Mouse (Mus musculus): ENCODE results near the gene Cop1.
"Not testable (repeated sequence)": the region's sequence is repeated elsewhere in the genome, so short reads cannot be mapped to it uniquely, and the experiment has no call there.

Cop1 gene

GRCm38 (mm10) chr1:159231781-159232571, at the start of gene Cop1:
TSS of gene Cop1 (plus strand) at chr1:159232320.
- in situ Hi-C loops (cut with MboI, MseI), result not testable (repeated sequence)

GRCm38 (mm10) chr1:159186741-159187140, 45.4 kb upstream of the Cop1 start:
- in situ Hi-C loops (cut with MboI, MseI), result no loop called here

- in situ Hi-C loops (cut with MboI, MseI), result no loop called here
These were observed 33.5 kb upstream of the Cop1 start for GRCm38 (mm10) chr1:159198603-159199002.

GRCm38 (mm10) chr1:159199606-159200005, 32.5 kb upstream of the Cop1 start:
- in situ Hi-C loops (cut with MboI, MseI), result no loop called here

- in situ Hi-C loops (cut with MboI, MseI), result no loop called here
These were observed 30.9 kb upstream of the Cop1 start for GRCm38 (mm10) chr1:159201220-159201619.

- in situ Hi-C loops (cut with MboI, MseI), result no loop called here
These were observed 20.4 kb upstream of the Cop1 start for GRCm38 (mm10) chr1:159211711-159212110.

GRCm38 (mm10) chr1:159217437-159217836, 14.7 kb upstream of the Cop1 start:
- in situ Hi-C loops (cut with MboI, MseI), result no loop called here

GRCm38 (mm10) chr1:159222046-159222445, 10.1 kb upstream of the Cop1 start:
- in situ Hi-C loops (cut with MboI, MseI), result no loop called here

GRCm38 (mm10) chr1:159225064-159225824, 6.9 kb upstream of the Cop1 start:
- in situ Hi-C loops (cut with MboI, MseI), result no loop called here

- in situ Hi-C loops (cut with MboI, MseI), result not testable (repeated sequence)
These were observed 597 bp downstream of the Cop1 start for GRCm38 (mm10) chr1:159232572-159233261.

- in situ Hi-C loops (cut with MboI, MseI), result no loop called here
These were observed 1.3 kb downstream of the Cop1 start for GRCm38 (mm10) chr1:159233426-159233825.

- in situ Hi-C loops (cut with MboI, MseI), result no loop called here
These were observed 2.4 kb downstream of the Cop1 start for GRCm38 (mm10) chr1:159234496-159234895.

- in situ Hi-C loops (cut with MboI, MseI), result no loop called here
These were observed 3.6 kb downstream of the Cop1 start for GRCm38 (mm10) chr1:159235674-159236073.

- in situ Hi-C loops (cut with MboI, MseI), result no loop called here
These were observed 6.0 kb downstream of the Cop1 start for GRCm38 (mm10) chr1:159238147-159238546.

GRCm38 (mm10) chr1:159250320-159250719, 18.2 kb downstream of the Cop1 start:
- in situ Hi-C loops (cut with MboI, MseI), result no loop called here

GRCm38 (mm10) chr1:159253078-159253477, 21.0 kb downstream of the Cop1 start:
- in situ Hi-C loops (cut with MboI, MseI), result no loop called here

- in situ Hi-C loops (cut with MboI, MseI), result no loop called here
These were observed 23.0 kb downstream of the Cop1 start for GRCm38 (mm10) chr1:159254906-159255685.

GRCm38 (mm10) chr1:159256543-159256942, 24.4 kb downstream of the Cop1 start:
- in situ Hi-C loops (cut with MboI, MseI), result no loop called here

- in situ Hi-C loops (cut with MboI, MseI), result no loop called here
These were observed 31.7 kb downstream of the Cop1 start for GRCm38 (mm10) chr1:159263820-159264219.

- in situ Hi-C loops (cut with MboI, MseI), result no loop called here
These were observed 48.0 kb downstream of the Cop1 start for GRCm38 (mm10) chr1:159280072-159280471.

- in situ Hi-C loops (cut with MboI, MseI), result no loop called here
These were observed 49.7 kb downstream of the Cop1 start for GRCm38 (mm10) chr1:159281861-159282260.
